ENCODE assay signal across 17 mouse cellular contexts in genomic region chr7:19755008-19755407, GRCm38 (mm10). TPM values are rescaled to one million over a fixed set of nuclear protein-coding genes. Genes with fewer than 3 reads are reported as not detected.
DNase-seq lines count a peak whose midpoint lies in the region; ATAC-seq and TF ChIP-seq lines count a peak whose summit lies in the region.
"Had no signal": no experiment of that assay in that cellular context is flagged by ENCODE, and none has a peak within 500 bp of the region (broad histone marks: within the 10 kb centered on the region; RNA-seq: fewer than 3 reads in every experiment).

No protein-coding gene starts in this region.

- no peaks in the 10 kb centered on the region for H3K9me3 ChIP-seq in lung, embryonic 16.5 days (ENCODE audit: control insufficient read depth, low read length)
- no peaks in the 10 kb centered on the region for H3K9me3 ChIP-seq in heart, embryonic 16.5 days (replicated peaks; ENCODE audit: control insufficient read depth, low read length)
- no peaks in the 10 kb centered on the region for H3K9me3 ChIP-seq in stomach, postnatal 0 days (ENCODE audit: control insufficient read depth, low read length)
- H3K9me3 ChIP-seq: embryonic facial prominence, embryonic 13.5 days; hindbrain, embryonic 13.5 days; midbrain, embryonic 10.5 days had no signal

- H3K4me3 ChIP-seq in lung, embryonic 16.5 days (ENCODE audit: low read length): no peak overlapping the region
- H3K4me3 ChIP-seq in heart, embryonic 16.5 days (ENCODE audit: low read length): no peak overlapping the region
- H3K4me3 ChIP-seq in stomach, postnatal 0 days (ENCODE audit: low read depth, low read length): no peak overlapping the region
- H3K4me3 ChIP-seq: embryonic facial prominence, embryonic 13.5 days; hindbrain, embryonic 13.5 days; midbrain, embryonic 10.5 days; myocyte had no signal

- H3K36me3 ChIP-seq in lung, embryonic 16.5 days (ENCODE audit: control insufficient read depth, insufficient read depth, low read length): peaks cover 23% of the 10 kb centered on the region
- H3K36me3 ChIP-seq in heart, embryonic 16.5 days (ENCODE audit: control insufficient read depth, insufficient read depth): peaks cover 17% of the 10 kb centered on the region
- H3K36me3 ChIP-seq in stomach, postnatal 0 days (ENCODE audit: control insufficient read depth, insufficient read depth, low read length): peaks cover 5% of the 10 kb centered on the region; the same call in 1 of the 2 replicates
- H3K36me3 ChIP-seq: hindbrain, embryonic 13.5 days; midbrain, embryonic 10.5 days had no signal

- no peak for TF ChIP-seq EP300 in stomach, postnatal 0 days (optimal IDR thresholded peaks at IDR 0.05)

- H3K9ac ChIP-seq in lung, embryonic 16.5 days (ENCODE audit: low read length): no peak overlapping the region
- no peak overlapping the region; the same call in 1 of the 2 replicates for H3K9ac ChIP-seq in heart, embryonic 16.5 days (ENCODE audit: low read length)
- no peak overlapping the region for H3K9ac ChIP-seq in stomach, postnatal 0 days (ENCODE audit: low read length)
- H3K9ac ChIP-seq: embryonic facial prominence, embryonic 13.5 days; hindbrain, embryonic 13.5 days had no signal

- 92% methylated on average over 2 of the region's 2 CpGs for WGBS in lung, embryonic 16.5 days
- WGBS in heart, embryonic 16.5 days: 85% methylated on average over 2 of the region's 2 CpGs
- 85% methylated on average over 2 of the region's 2 CpGs for WGBS in stomach, postnatal 0 days

- H3K4me1 ChIP-seq in lung, embryonic 16.5 days (replicated peaks; ENCODE audit: control insufficient read depth, insufficient read depth, low read length): peaks cover 39% of the 10 kb centered on the region
- H3K4me1 ChIP-seq in heart, embryonic 16.5 days (ENCODE audit: control insufficient read depth, insufficient read depth, low read length): peaks cover 64% of the 10 kb centered on the region
- H3K4me1 ChIP-seq in stomach, postnatal 0 days (replicated peaks; ENCODE audit: control insufficient read depth, insufficient read depth): 0 out of 2 replicates have a peak, but pooled peaks cover 2% of the 10 kb centered on the region

- H3K27me3 ChIP-seq in lung, embryonic 16.5 days (ENCODE audit: control insufficient read depth, insufficient read depth, low read depth, low read length): no peaks in the 10 kb centered on the region
- H3K27me3 ChIP-seq in heart, embryonic 16.5 days (ENCODE audit: control insufficient read depth, insufficient read depth, low read length): no peaks in the 10 kb centered on the region
- H3K27me3 ChIP-seq in stomach, postnatal 0 days (ENCODE audit: control insufficient read depth, insufficient read depth, low read length): no peaks in the 10 kb centered on the region
- H3K27me3 ChIP-seq: embryonic facial prominence, embryonic 13.5 days; hindbrain, embryonic 13.5 days had no signal

- no peak for ATAC-seq in lung, embryonic 16.5 days (ENCODE audit: low read depth)
- no peak for ATAC-seq in heart, embryonic 16.5 days (replicated peaks; ENCODE audit: extremely low read depth, insufficient read depth, low FRiP score)
- no peak for ATAC-seq in stomach, postnatal 0 days (ENCODE audit: low FRiP score, low TSS enrichment)
- ATAC-seq: forebrain, embryonic 14.5 days had no signal

- peak; percentile 50 for TF ChIP-seq CTCF in stomach, postnatal 0 days (IDR thresholded peaks at IDR 0.05; ENCODE audit: low read depth)

- H3K4me2 ChIP-seq in lung, embryonic 16.5 days (ENCODE audit: low read depth, low read length): no peak overlapping the region
- no peak overlapping the region; the same call in 1 of the 2 replicates for H3K4me2 ChIP-seq in heart, embryonic 16.5 days (ENCODE audit: low read depth, low read length)
- no peak overlapping the region for H3K4me2 ChIP-seq in stomach, postnatal 0 days (replicated peaks; ENCODE audit: low read depth)
- H3K4me2 ChIP-seq: embryonic facial prominence, embryonic 13.5 days; hindbrain, embryonic 13.5 days; liver, embryonic 11.5 days had no signal

- DNase-seq in kidney, adult 9 months: peak; percentile 22
- DNase-seq in kidney, adult 8-10 months: no peak
- DNase-seq in lung, postnatal 4 days: no peak
- no peak for DNase-seq in stomach, postnatal 0 days (ENCODE audit: low spot score)
- DNase-seq in neural tube, embryonic 10.5 days (ENCODE audit: extremely low spot score, low spot score): no peak
- DNase-seq: adrenal gland, postnatal 14 days; cerebellum, postnatal 36 days; gastrocnemius, postnatal 10 days had no signal

- H3K27ac ChIP-seq in lung, embryonic 16.5 days (ENCODE audit: low read length): peak overlapping the region; percentile 77
- H3K27ac ChIP-seq in heart, embryonic 16.5 days (ENCODE audit: low read length): peak overlapping the region; percentile 94
- peak overlapping the region; percentile 84 for H3K27ac ChIP-seq in stomach, postnatal 0 days (replicated peaks)
- H3K27ac ChIP-seq: embryonic facial prominence, embryonic 13.5 days; hindbrain, embryonic 13.5 days; midbrain, embryonic 10.5 days had no signal

RNA-seq across cellular contexts. Expression of gene Nectin2, which starts 4.7 kb away (rescaled TPM):
- 128 and 131 TPM in 2 replicates for polyA plus RNA-seq in lung, embryonic 16.5 days (2015; fragmentation: Nextera tagmentation; extraction: Ambion mirVana)
- 63.5 and 76.8 TPM in 2 replicates for polyA plus RNA-seq in heart, embryonic 16.5 days (2015; fragmentation: Nextera tagmentation; extraction: Ambion mirVana)
- polyA plus RNA-seq in stomach, postnatal 0 days (2015; fragmentation: Nextera tagmentation; extraction: Ambion mirVana): 82.2 and 83.8 TPM in 2 replicates

RNA-seq across cellular contexts. Expression of gene Bcam, which starts 15.8 kb away (rescaled TPM):
- 347 and 379 TPM in 2 replicates for polyA plus RNA-seq in lung, embryonic 16.5 days (2015; fragmentation: Nextera tagmentation; extraction: Ambion mirVana)
- polyA plus RNA-seq in heart, embryonic 16.5 days (2015; fragmentation: Nextera tagmentation; extraction: Ambion mirVana): 413 and 444 TPM in 2 replicates
- polyA plus RNA-seq in stomach, postnatal 0 days (2015; fragmentation: Nextera tagmentation; extraction: Ambion mirVana): 87.5 and 103 TPM in 2 replicates

RNA-seq across cellular contexts. Expression of gene Tomm40, which starts 39.8 kb away (rescaled TPM):
- polyA plus RNA-seq in lung, embryonic 16.5 days (2015; fragmentation: Nextera tagmentation; extraction: Ambion mirVana): 82.0 and 87.4 TPM in 2 replicates
- polyA plus RNA-seq in heart, embryonic 16.5 days (2015; fragmentation: Nextera tagmentation; extraction: Ambion mirVana): 146 and 158 TPM in 2 replicates
- 98.0 and 105 TPM in 2 replicates for polyA plus RNA-seq in stomach, postnatal 0 days (2015; fragmentation: Nextera tagmentation; extraction: Ambion mirVana)

RNA-seq across cellular contexts. Expression of gene Cblc, which starts 41.6 kb away (rescaled TPM):
- polyA plus RNA-seq in lung, embryonic 16.5 days (2015; fragmentation: Nextera tagmentation; extraction: Ambion mirVana): 17.8 and 18.8 TPM in 2 replicates
- 1.2 and 2.0 TPM in 2 replicates for polyA plus RNA-seq in heart, embryonic 16.5 days (2015; fragmentation: Nextera tagmentation; extraction: Ambion mirVana)
- 44.4 and 48.5 TPM in 2 replicates for polyA plus RNA-seq in stomach, postnatal 0 days (2015; fragmentation: Nextera tagmentation; extraction: Ambion mirVana)
- polyA plus RNA-seq: forebrain, embryonic 14.5 days; hindbrain, embryonic 13.5 days; testis, adult 2 months had no signal

RNA-seq across cellular contexts. Expression of gene Apoe, which starts 56.0 kb away (rescaled TPM):
- polyA plus RNA-seq in lung, embryonic 16.5 days (2015; fragmentation: Nextera tagmentation; extraction: Ambion mirVana): 470 and 554 TPM in 2 replicates
- polyA plus RNA-seq in heart, embryonic 16.5 days (2015; fragmentation: Nextera tagmentation; extraction: Ambion mirVana): 588 and 662 TPM in 2 replicates
- 383 and 436 TPM in 2 replicates for polyA plus RNA-seq in stomach, postnatal 0 days (2015; fragmentation: Nextera tagmentation; extraction: Ambion mirVana)
